Mouse (Mus musculus) kidney, adult 18-20 months (tissue): ENCODE measurements around the gene Spdya.
"Not testable (repeated sequence)": the region's sequence is repeated elsewhere in the genome, so short reads cannot be mapped to it uniquely, and the experiment has no call there.

Experiments used
- DNase-seq: peaks from one replicate; pipeline ENCODE4 v3.0.0; 2021

Spdya gene

DNA sequence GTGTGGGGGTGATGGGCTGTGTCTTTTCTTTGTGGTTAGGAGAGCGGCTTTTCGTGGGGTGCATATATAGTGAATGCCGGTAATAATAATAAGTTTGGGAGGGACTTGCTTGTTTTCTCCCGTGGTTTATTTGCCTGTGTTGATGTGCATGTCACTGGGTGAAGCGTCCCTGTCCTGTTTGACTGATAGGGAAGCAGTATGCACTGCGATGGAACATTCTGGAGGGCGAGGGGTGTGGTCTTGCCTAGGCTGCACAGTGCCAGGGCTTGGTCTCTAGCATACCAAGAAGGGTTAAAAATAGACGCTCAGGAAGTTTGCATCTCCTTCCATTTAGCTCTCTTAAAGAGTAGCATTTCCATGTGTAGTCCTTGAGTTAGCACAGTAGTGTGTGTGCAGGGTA, 84.9 kb downstream of the Spdya start:
- DNase-seq = no peak

DNA sequence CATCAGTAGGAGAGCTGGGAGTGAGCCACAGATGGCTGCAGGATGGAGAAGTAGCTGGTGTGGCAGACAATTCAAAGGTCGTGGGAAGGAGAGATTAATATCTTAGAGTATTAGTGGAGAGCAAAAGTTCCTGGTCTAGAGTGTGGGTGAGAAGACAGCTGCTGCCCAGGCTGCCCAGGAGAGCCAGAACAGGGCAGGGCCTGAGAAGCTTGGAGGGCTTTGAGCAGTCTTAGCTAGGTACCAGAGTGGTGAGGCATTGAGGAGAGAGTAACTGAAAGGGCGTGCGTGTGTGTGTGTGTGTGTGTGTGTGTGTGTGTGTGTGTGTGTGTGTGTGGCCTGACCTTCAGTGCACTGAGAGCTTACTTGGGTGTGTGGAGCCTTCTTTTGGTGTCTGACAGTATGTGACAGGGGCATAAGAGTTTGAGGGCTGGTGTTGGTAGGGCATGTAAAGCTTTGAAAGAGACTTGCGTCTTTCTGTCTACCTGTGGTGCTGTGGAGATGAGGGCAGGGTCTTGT, 85.9 kb downstream of the Spdya start:
- DNase-seq = no peak

DNA sequence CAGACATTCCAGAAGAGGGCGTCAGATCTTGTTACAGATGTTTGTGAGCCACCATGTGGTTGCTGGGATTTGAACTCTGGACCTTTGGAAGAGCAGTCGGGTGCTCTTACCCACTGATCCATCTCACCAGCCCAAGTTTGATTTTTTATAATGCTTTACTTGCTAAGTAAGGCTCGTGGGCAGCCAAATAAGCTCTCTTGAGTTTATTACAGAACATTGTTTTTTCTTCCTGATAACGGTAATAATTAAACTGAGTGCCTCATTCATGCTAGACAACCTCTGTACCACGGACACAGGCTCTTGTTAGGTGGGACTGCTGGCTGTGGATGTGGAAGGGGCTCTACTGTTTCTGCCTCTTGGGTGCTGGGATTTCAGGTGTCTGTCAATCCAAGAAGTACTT, 87.2 kb downstream of the Spdya start:
- DNase-seq = not testable (repeated sequence)
